Mouse (Mus musculus) embryonic facial prominence, embryonic 10.5 days (tissue): ENCODE data around the gene Zfp60. TPM values are rescaled to one million over a fixed set of nuclear protein-coding genes. Genes with fewer than 3 reads are reported as not detected.
A peak's percentile ranks its signal among the peaks of the same experiment; 100 is the strongest.

Experiments used
- DNase-seq: peaks from one replicate; pipeline ENCODE4 v3.0.0-alpha.2; 2017; ENCODE audit warnings: low spot score
- H3K27ac ChIP-seq: fragments of 300-500 bp; sonication (generic); replicated peaks from 2 replicates; pipeline ENCODE4 v1.5.1; 2016; ENCODE audit warnings: mild to moderate bottlenecking
- H3K27me3 ChIP-seq: fragments of 300-500 bp; sonication (generic); replicated peaks from 2 replicates; pipeline ENCODE4 v1.6.1; 2016; ENCODE audit warnings: low read depth, mild to moderate bottlenecking; ENCODE audit not compliant: poor library complexity, severe bottlenecking
- H3K36me3 ChIP-seq: fragments of 300-500 bp; sonication (generic); replicated peaks from 2 replicates; pipeline ENCODE4 v1.6.1; 2016; ENCODE audit warnings: mild to moderate bottlenecking, moderate library complexity
- H3K4me1 ChIP-seq: fragments of 300-500 bp; sonication (generic); 2 replicates; pipeline ENCODE4 v1.6.1; 2016
- H3K4me3 ChIP-seq: fragments of 300-500 bp; sonication (generic); 2 replicates; pipeline ENCODE4 v1.5.1; 2016; ENCODE audit warnings: mild to moderate bottlenecking, moderate library complexity
- H3K9me3 ChIP-seq: fragments of 300-500 bp; sonication (generic); 2 replicates; pipeline ENCODE4 v1.6.1; 2016; ENCODE audit warnings: mild to moderate bottlenecking
- WGBS: fragments of 180-500 bp; shearing (Covaris S2); methylation state at CpG from one replicate; pipeline ENCODE4 v1.1.7; 2016; 5-methylcytosine and 5-hydroxymethylcytosine counted together
- polyA plus RNA-seq: library from polyadenylated mRNA; unstranded; fragments of >200 nt; fragmentation: Nextera tagmentation; extraction: Ambion mirVana; gene quantifications from 2 replicates; pipeline ENCODE4 v1.2.1, GENCODE M21; 2016

The Zfp60 gene
- 57.1 and 58.6 TPM in 2 replicates for polyA plus RNA-seq

DNA sequence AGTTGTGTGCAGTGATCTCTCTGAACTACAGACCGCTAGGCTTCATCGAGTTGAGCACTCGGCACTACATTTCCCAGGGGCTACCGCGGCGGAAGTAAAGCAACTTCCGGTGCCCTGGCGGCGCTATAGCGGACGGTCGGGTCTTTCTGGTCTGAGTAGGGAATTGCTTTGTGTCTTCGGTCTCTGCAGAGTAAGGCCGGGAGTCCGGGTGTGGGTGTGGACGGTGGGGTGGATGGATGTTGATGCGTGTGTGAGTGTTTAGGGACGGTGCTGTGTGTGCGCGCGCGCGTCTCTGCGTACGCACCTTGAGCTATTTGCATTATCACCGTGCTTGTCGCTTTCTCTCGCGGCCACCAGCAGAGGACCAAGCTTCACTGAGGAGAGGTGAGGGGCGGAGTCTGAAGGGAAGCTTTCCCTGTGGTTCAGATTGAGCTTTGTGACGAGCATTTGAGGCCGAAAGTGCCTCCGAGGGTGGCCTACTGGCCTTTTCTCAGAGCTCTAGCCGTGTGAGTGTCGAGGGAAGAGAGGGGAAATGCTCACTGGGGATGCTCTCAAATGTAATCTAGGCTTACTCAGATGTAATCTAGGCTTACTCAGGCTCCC, at the start of gene Zfp60:
Zfp60 (plus strand) TSS at position 109 of the 603 bp plus-strand sequence.
- H3K4me1 ChIP-seq: peaks cover 28% of the 10 kb centered on the region
- under 1% methylated on average over 35 of the region's 35 CpGs for WGBS

DNA sequence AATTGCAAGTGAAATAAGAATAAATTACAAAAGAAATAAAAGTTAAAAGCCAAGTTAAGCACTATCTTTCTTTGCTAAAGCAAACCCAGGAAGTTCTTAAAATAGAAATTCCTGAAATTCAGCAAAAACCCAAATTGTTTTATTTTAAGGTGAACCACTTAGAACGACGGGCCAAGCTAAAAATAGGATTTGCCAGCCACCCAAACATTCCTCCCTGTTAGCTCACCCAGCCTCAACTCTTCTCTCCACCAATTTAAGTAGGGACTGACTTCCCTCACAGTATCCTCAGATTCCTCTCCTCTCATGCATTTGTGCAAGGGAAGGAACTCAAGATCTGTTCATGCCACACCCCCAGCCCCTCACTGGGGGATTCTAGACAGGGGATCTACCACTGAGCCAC, 48.0 kb upstream of the Zfp60 start:
- WGBS: 83% methylated on average over 2 of the region's 2 CpGs
- no peak overlapping the region for H3K4me3 ChIP-seq
- no peaks in the 10 kb centered on the region for H3K36me3 ChIP-seq
- no peaks in the 10 kb centered on the region for H3K27me3 ChIP-seq
- H3K9me3 ChIP-seq: no peaks in the 10 kb centered on the region
- peaks cover 8% of the 10 kb centered on the region for H3K4me1 ChIP-seq
- no peak for DNase-seq
- H3K27ac ChIP-seq: no peak overlapping the region

More for the DNA sequence above, at the start of gene Zfp60:
- Histone ChIP-seq H3K36me3 (peaks cover 22% of the 10 kb centered on the region), H3K4me3 (peak within 1 kb of the TSS; percentile 77), H3K9me3 (no peaks in the 10 kb centered on the region), H3K27ac (peak within 1 kb of the TSS; percentile 97), H3K27me3 (no peaks in the 10 kb centered on the region)
- DNase-seq: peak; percentile 91

DNA sequence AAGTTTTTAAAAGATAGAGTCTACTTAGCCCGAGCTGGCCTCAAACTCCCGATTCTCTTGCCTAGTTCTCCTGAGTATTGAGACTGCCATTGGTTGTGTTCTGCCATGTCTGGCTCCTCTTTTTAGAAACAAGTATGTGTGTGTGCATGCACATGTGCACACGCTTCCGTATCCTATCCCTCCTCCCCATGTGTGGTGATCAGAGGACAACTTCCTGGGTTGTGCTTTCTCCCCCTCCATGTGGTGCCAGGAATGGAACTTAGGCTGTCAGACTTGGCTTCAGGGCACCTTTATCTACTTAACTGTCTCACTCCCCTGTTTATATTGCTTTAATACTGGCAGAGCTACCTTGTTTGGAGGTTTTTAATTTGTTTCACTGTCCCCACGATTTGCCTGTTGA, 46.0 kb upstream of the Zfp60 start:
- WGBS: 46% methylated on average over 5 of the region's 5 CpGs

DNA sequence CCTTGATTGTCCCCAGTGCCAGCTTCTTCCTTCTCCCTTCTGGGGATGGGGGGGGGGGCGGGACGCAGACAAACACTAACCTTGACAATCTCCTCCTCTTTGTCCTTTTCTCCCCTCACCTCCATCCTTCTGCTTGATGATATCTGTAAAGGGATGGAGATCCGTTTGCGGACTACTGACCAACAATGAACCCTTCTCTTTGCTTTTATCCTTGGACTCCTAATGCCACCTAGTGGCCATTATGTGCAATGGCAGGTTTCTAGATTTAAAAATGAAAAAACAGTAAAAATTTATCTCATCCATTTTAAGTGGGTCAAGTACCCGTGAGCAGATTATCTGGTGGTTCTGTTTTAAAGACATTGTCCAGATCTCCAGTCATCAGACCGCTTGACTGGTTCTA, 45.5 kb upstream of the Zfp60 start:
- Histone ChIP-seq H3K27ac (no peak overlapping the region), H3K4me3 (peak overlapping the region; percentile 38; the same call in 1 of the 2 replicates), H3K4me1 (peaks cover 19% of the 10 kb centered on the region), H3K36me3 (no peaks in the 10 kb centered on the region), H3K9me3 (no peaks in the 10 kb centered on the region), H3K27me3 (no peaks in the 10 kb centered on the region)
- peak; percentile 33 for DNase-seq
- 2% methylated on average over 6 of the region's 6 CpGs for WGBS

More for the DNA sequence above, 46.0 kb upstream of the Zfp60 start:
- DNase-seq: no peak
- no peak overlapping the region for H3K27ac ChIP-seq
- H3K27me3 ChIP-seq: no peaks in the 10 kb centered on the region
- H3K4me3 ChIP-seq: peak overlapping the region; percentile 38; the same call in 1 of the 2 replicates
- peaks cover 17% of the 10 kb centered on the region for H3K4me1 ChIP-seq
- no peaks in the 10 kb centered on the region for H3K36me3 ChIP-seq
- H3K9me3 ChIP-seq: no peaks in the 10 kb centered on the region

DNA sequence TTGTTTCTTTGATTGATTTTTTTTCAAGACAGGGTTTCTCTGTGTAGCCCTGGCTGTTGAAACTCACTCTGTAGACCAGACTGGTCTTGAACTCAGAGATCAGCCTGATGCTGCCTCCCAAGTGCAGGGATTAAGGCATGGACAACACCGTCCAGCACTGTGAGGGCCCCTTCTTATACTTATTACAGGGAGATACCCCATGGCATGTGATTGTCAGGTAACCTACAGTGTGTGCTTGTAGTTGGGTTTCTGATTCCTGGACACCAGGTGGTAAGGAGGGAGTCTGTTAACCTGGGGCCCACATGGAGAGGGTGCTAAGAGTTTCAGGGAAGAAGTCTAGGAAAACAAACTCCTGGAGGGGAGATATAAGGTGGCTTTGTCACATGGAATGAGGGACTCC, 44.1 kb upstream of the Zfp60 start:
- H3K4me1 ChIP-seq: peaks cover 19% of the 10 kb centered on the region
- no peaks in the 10 kb centered on the region for H3K9me3 ChIP-seq
- no peaks in the 10 kb centered on the region for H3K36me3 ChIP-seq
- no peaks in the 10 kb centered on the region for H3K27me3 ChIP-seq
- DNase-seq: no peak
- H3K4me3 ChIP-seq: no peak overlapping the region
- 80% methylated on average over 1 of the region's 1 CpGs for WGBS
- H3K27ac ChIP-seq: no peak overlapping the region

DNA sequence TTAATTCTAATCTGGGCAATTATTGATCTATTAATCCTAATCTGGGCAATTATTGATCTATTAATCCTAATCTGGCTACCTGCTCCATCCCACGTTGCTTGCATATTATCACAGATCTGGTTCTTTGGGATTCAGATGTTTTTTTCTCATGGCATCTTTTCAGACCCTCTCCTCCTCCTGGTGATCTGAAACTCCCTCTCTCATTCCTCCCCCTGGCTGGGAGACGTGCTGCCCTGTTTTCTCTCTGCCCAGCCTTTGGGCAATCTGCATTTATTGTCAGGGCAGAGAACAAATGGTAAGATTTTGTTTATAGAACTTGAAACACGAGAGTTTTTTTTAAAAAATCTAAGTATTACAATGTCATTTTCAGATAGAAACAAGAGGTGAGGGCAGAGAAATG, 43.4 kb upstream of the Zfp60 start:
- H3K27me3 ChIP-seq: no peaks in the 10 kb centered on the region
- no peaks in the 10 kb centered on the region for H3K9me3 ChIP-seq
- no peak overlapping the region for H3K27ac ChIP-seq
- no peak for DNase-seq
- H3K36me3 ChIP-seq: no peaks in the 10 kb centered on the region
- peak overlapping the region; percentile 66 for H3K4me3 ChIP-seq
- 72% methylated on average over 3 of the region's 3 CpGs for WGBS
- H3K4me1 ChIP-seq: peaks cover 19% of the 10 kb centered on the region

DNA sequence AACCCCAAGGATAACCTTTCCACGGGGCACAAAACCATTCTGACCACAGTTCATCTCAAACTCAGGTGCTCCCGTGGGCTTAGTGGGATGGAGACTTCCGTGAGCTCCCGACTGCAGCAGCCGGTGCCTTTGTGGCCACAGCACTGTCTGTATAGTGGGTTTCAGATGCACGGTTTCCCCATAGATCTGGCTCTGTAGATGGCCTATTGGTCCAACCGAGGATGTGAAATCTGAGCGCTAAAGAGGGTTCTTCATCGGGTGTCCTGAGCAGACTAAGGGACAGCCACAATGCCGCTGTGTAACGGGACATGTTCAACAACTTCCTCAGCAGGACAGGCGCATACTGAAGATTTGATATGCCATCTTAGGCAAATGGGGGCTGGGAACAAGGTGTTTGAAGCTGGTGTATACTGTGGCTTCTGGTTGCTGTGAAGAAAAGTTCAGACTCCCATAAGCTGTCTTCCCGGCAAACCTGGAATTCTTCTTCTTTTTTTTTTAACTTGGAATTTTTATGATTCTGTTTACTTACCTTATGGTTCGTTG, 42.9 kb upstream of the Zfp60 start:
- peak overlapping the region; percentile 66 for H3K4me3 ChIP-seq
- H3K36me3 ChIP-seq: no peaks in the 10 kb centered on the region
- no peaks in the 10 kb centered on the region for H3K27me3 ChIP-seq
- 43% methylated on average over 14 of the region's 14 CpGs for WGBS
- H3K27ac ChIP-seq: peak overlapping the region; percentile 85
- H3K4me1 ChIP-seq: peaks cover 19% of the 10 kb centered on the region
- peak; percentile 18 for DNase-seq
- H3K9me3 ChIP-seq: no peaks in the 10 kb centered on the region

DNA sequence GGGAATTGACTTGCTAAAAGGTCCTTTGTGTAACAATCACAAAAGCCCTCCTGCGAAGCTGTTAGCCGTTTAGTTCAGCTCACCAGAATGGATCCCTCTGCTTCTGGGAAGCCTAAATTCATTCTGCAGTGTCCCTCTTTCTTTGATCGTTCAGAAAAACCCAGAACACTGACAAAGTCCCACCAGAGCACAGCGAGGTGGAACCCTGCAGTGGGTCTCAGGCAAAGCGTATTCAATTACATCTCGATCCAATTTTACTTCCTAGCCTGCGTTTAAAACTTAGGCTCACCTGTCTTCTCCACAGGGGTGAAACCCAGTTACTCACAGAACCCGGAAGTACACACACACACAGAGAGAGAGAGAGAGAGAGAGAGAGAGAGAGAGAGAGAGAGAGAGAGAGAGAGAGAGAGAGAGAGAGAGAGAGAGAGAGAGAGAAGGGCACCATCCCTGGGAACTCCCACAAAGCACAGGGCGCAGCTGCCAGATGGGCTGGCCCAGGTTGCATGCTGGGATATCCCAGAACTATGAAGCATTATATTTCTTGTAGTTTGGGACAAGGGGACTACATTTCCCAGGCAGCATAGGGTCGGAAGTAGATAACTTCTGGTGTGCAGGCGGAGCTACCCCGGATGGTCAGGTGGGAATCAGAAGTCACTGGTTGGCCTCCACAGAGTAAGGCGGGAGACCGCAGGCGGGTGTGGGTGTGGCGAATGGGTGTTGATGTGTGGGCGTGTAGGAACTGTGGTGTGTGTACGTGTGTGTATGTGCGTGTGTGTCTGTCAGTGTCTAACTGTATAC, 42.2 kb upstream of the Zfp60 start, which contains the start of gene Zfp607b:
Zfp607b (plus strand) TSS at position 526 of the 798 bp plus-strand sequence.
- peak; percentile 93 for DNase-seq
- Histone ChIP-seq H3K36me3 (0 out of 2 replicates have a peak, but pooled peaks cover 3% of the 10 kb centered on the region), H3K9me3 (no peaks in the 10 kb centered on the region), H3K4me3 (peak within 1 kb of the TSS; percentile 66), H3K27ac (peak within 1 kb of the TSS; percentile 85), H3K4me1 (peaks cover 19% of the 10 kb centered on the region), H3K27me3 (no peaks in the 10 kb centered on the region)
- under 1% methylated on average over 19 of the region's 19 CpGs for WGBS

DNA sequence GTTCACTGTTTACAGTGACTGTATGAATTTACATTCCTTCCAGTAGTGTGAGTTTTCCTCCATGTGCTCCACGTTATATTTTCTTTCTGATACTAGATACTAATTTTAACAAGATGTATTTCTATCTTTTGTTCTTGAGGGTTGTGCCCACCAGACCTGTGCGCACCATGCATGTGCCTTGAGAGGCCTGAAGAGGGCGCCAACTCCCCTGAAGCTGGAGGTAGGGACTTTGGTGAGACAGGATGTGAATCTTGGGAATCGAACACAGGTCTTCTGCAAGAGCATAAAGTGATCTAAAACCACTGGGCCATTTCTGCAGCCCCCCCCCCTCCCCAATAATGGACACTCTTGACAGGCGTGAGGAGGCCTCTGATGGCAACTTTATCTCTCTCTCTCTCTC, 40.1 kb upstream of the Zfp60 start:
- no peaks in the 10 kb centered on the region for H3K27me3 ChIP-seq
- DNase-seq: peak; percentile 42
- H3K9me3 ChIP-seq: no peaks in the 10 kb centered on the region
- peaks cover 14% of the 10 kb centered on the region for H3K4me1 ChIP-seq
- WGBS: 40% methylated on average over 5 of the region's 5 CpGs
- no peak overlapping the region for H3K27ac ChIP-seq
- 0 out of 2 replicates have a peak, but pooled peaks cover 9% of the 10 kb centered on the region for H3K36me3 ChIP-seq
- no peak overlapping the region for H3K4me3 ChIP-seq

DNA sequence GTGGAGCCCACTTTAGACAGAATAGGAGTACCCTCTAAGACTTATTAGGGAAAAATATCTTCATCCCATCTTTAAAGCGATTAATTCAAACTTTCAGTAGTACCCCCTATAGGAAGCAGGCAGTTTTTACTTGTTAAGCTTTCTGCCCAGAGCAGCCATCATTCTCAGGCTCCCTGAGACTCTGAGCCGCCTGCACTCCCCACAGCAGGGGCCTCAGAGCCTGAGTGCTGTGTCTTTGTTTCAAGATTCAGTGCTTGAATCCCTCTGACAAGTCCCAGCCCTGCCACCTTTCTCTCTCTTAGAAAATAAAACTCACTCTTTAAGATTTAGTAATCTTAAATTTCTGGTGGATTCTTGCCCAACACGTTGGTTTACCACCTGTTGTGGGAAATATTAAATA, 34.5 kb upstream of the Zfp60 start:
- Histone ChIP-seq H3K9me3 (no peaks in the 10 kb centered on the region), H3K4me3 (no peak overlapping the region), H3K36me3 (0 out of 2 replicates have a peak, but pooled peaks cover 9% of the 10 kb centered on the region), H3K27ac (no peak overlapping the region), H3K27me3 (no peaks in the 10 kb centered on the region), H3K4me1 (no peaks in the 10 kb centered on the region)
- no peak for DNase-seq
- 30% methylated on average over 3 of the region's 3 CpGs for WGBS

DNA sequence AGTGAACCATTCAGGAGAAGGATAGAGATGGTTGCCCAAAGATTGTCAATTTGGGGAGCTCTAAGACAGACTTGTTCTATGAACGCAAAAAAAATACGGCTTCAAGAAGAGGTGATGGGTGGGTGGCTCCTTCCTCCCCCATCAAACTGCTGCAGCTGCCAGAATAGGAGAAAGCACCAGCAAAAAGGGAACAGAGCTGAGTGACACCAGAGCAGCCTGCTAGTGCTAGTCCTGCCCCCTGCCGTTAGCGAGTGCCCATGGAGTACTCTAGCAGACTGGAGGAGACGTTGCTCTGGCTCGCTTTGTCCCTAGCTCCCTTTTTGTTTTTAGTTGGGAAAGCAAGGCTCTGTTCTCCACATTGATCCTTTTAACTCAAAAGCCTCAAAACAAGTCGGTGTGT, 20.8 kb upstream of the Zfp60 start:
- no peaks in the 10 kb centered on the region for H3K36me3 ChIP-seq
- no peaks in the 10 kb centered on the region for H3K4me1 ChIP-seq
- no peak overlapping the region for H3K27ac ChIP-seq
- no peak overlapping the region for H3K4me3 ChIP-seq
- H3K27me3 ChIP-seq: no peaks in the 10 kb centered on the region
- WGBS: 84% methylated on average over 7 of the region's 7 CpGs
- DNase-seq: no peak
- peaks cover 24% of the 10 kb centered on the region for H3K9me3 ChIP-seq

DNA sequence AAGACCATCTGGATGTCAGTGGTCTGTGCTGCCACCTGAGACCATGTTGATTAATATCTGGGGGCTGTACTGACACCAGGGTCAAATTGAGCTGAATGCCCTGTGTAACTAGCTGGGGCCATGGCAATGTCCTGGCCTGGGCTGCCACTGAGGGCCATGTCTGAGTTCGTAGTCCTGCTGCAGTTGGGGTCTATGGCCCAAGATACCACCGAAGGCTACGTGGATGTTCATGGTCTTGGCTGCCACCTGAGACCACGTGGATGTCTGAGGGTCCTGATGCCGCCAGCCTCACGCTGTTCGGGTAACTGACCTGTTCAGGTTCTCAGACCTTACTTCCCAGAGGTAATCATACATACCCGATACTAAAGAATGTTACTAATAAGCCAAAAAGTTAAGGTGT, 9.2 kb upstream of the Zfp60 start:
- H3K4me3 ChIP-seq: no peak overlapping the region
- no peak for DNase-seq
- H3K36me3 ChIP-seq: no peaks in the 10 kb centered on the region
- peaks cover 4% of the 10 kb centered on the region; the same call in 1 of the 2 replicates for H3K9me3 ChIP-seq
- H3K27me3 ChIP-seq: no peaks in the 10 kb centered on the region
- 91% methylated on average over 8 of the region's 8 CpGs for WGBS
- H3K27ac ChIP-seq: no peak overlapping the region
- H3K4me1 ChIP-seq: no peaks in the 10 kb centered on the region
